Mouse (Mus musculus) neural tube, embryonic 12.5 days (tissue): ENCODE measurements around the gene Rab20. TPM values are rescaled to one million over a fixed set of nuclear protein-coding genes. Genes with fewer than 3 reads are reported as not detected.

Source experiments
- ATAC-seq: fragments of 200-750 bp; cut with Nextera tagmentation; 2 replicates; pipeline ENCODE4 v1.8.0; 2017; ENCODE audit warnings: low read depth, mild to moderate bottlenecking, moderate TSS enrichment, moderate library complexity; ENCODE audit not compliant: low FRiP score
- H3K27ac ChIP-seq: fragments of 300-500 bp; sonication (generic); 2 replicates; pipeline ENCODE4 v1.5.1; 2016
- H3K27me3 ChIP-seq: fragments of 300-500 bp; sonication (generic); replicated peaks from 2 replicates; pipeline ENCODE4 v1.6.1; 2016; ENCODE audit warnings: mild to moderate bottlenecking
- H3K36me3 ChIP-seq: fragments of 300-500 bp; sonication (generic); 2 replicates; pipeline ENCODE4 v1.6.1; 2016; ENCODE audit warnings: mild to moderate bottlenecking
- H3K4me1 ChIP-seq: fragments of 300-500 bp; sonication (generic); 2 replicates; pipeline ENCODE4 v1.6.1; 2016
- H3K4me2 ChIP-seq: fragments of 300-500 bp; sonication (generic); replicated peaks from 2 replicates; pipeline ENCODE4 v1.6.1; 2016; ENCODE audit warnings: mild to moderate bottlenecking
- H3K4me3 ChIP-seq: fragments of 300-500 bp; sonication (generic); 2 replicates; pipeline ENCODE4 v1.5.1; 2016
- H3K9ac ChIP-seq: fragments of 300-500 bp; sonication (generic); 2 replicates; pipeline ENCODE4 v1.6.1; 2016; ENCODE audit warnings: mild to moderate bottlenecking
- H3K9me3 ChIP-seq: fragments of 300-500 bp; sonication (generic); 2 replicates; pipeline ENCODE4 v1.6.1; 2016; ENCODE audit warnings: mild to moderate bottlenecking
- WGBS: fragments of 180-500 bp; shearing (Covaris S2); methylation state at CpG from one replicate; pipeline ENCODE4 v1.1.7; 2016; 5-methylcytosine and 5-hydroxymethylcytosine counted together
- polyA plus RNA-seq: library from polyadenylated mRNA; unstranded; fragments of >200 nt; fragmentation: Nextera tagmentation; extraction: Ambion mirVana; gene quantifications from 2 replicates; pipeline ENCODE4 v1.2.1, GENCODE M21; 2016

The Rab20 gene
- 0.85 and 1.2 TPM in 2 replicates for polyA plus RNA-seq

DNA sequence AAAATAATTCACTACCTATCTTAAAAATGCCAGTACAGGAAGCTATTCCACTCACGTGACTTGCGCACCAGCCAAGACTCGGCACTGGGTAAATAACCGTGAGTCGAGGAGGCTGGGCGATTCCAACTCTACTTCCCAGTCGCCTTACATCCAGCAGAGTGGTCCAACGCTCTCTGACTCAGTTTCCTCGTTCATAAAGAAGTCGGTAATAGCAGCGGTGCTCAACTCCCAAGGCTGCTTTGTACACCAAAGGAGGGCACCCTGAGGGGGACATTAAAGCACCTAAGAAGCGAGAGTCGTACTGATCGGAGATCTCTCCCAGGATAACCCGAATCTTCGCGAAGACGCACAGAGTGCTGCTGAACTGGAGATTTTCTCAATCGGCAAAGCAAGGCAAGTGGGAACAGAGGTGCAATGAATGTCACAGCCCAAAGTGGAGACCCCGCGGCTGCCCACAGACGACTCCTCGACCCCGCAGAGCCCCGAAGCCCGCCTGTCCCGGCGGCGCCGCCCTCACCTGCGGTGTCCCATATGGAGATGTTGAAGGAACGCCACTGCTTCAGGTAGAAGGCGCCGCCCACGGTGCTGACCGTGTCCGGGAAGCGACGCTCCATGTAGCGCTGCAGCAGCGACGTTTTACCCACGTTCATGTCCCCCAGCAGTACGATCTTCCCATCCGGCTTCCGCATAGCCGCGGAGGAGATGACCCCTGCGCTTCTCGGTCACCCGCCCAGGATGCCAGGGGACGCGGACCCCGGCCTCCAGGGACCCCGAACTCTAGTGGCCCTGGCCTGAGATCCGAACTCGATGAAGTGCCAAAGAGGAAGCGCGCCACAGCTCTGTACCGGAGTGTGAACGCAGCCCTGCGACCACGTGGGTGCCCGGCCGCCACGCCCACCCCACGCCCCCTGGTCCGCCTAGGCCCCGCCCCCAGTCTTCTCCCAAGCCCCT lies at the start of gene Rab20:
Gene Rab20 (minus strand): TSS at position 900 of the 951 bp plus-strand sequence.
- WGBS = under 1% methylated on average over 69 of the region's 69 CpGs
- Histone ChIP-seq H3K27me3 (peaks cover 73% of the 10 kb centered on the region), H3K4me2 (peak within 1 kb of the TSS; percentile 94), H3K9ac (peak within 1 kb of the TSS; percentile 48), H3K4me1 (peaks cover 21% of the 10 kb centered on the region), H3K9me3 (no peaks in the 10 kb centered on the region), H3K36me3 (no peaks in the 10 kb centered on the region), H3K27ac (no peak within 1 kb of the TSS), H3K4me3 (peak within 1 kb of the TSS; percentile 44)
- peak; percentile 84 for ATAC-seq

DNA sequence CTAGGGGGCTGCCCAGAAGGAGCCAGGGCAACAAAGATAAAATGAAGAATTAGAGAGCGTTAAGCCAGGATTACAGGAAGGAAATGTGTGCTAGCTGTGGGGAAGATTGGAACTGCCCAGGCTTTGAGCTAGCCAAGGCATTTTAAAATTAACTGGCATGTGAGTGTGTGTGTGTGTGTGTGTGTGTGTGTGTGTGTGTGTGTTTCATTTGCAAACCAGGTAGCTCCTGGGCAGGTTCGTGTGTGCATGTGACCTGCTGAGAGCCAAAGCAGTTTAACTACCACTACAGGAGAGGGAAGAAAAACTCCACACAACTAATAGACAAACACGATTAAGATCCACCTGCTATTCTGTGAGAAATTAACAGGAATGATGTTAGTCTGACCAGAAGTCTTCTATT lies 44.8 kb upstream of the Rab20 start:
- H3K27me3 ChIP-seq = no peaks in the 10 kb centered on the region
- no peaks in the 10 kb centered on the region for H3K4me1 ChIP-seq
- H3K27ac ChIP-seq = no peak overlapping the region
- no peaks in the 10 kb centered on the region for H3K9me3 ChIP-seq
- no peak overlapping the region for H3K4me2 ChIP-seq
- no peak for ATAC-seq
- 91% methylated on average over 3 of the region's 3 CpGs for WGBS
- H3K4me3 ChIP-seq = no peak overlapping the region
- no peak overlapping the region for H3K9ac ChIP-seq
- H3K36me3 ChIP-seq = peaks cover 32% of the 10 kb centered on the region

DNA sequence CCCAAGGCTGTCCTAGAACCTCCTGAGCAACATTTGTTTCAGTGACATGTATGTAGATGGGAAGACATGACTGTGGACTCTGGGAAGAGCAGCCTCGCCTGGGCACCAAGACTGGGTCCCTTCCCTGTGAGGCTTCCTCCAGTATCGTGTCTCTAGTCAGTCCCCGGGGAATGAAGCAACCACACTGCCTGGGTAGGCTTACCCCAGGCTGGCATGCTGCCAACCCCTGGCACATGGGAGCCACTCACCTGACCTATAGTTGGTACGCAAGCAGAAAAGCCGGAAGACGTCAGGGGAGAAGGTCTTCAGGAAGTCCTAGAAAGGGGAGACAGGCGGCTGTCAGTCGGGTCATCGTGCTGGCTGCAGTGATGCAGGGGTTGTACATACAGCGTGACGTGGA lies 40.2 kb upstream of the Rab20 start:
- no peak for ATAC-seq
- Histone ChIP-seq H3K27ac (no peak overlapping the region), H3K4me2 (no peak overlapping the region), H3K36me3 (peaks cover 69% of the 10 kb centered on the region), H3K9me3 (no peaks in the 10 kb centered on the region), H3K27me3 (no peaks in the 10 kb centered on the region), H3K9ac (no peak overlapping the region), H3K4me1 (no peaks in the 10 kb centered on the region), H3K4me3 (no peak overlapping the region)
- WGBS = 90% methylated on average over 11 of the region's 11 CpGs

DNA sequence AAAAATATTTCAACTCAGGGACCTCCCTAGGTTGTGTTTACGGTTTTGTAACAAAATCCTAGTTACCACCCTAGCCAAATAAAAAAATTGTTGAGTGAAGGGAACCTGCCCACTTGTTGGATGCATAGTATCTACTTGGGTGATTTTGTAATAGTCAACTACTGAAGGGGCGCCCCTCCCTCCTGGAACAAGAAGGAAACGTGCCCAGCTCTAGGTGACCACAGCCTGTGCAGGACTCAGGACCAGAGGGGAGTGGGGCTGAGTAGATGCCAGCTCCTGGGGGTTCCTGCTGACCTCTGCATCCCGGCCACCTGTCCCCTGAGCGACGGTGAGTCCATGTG lies 39.5 kb upstream of the Rab20 start:
- no peak overlapping the region for H3K4me2 ChIP-seq

DNA sequence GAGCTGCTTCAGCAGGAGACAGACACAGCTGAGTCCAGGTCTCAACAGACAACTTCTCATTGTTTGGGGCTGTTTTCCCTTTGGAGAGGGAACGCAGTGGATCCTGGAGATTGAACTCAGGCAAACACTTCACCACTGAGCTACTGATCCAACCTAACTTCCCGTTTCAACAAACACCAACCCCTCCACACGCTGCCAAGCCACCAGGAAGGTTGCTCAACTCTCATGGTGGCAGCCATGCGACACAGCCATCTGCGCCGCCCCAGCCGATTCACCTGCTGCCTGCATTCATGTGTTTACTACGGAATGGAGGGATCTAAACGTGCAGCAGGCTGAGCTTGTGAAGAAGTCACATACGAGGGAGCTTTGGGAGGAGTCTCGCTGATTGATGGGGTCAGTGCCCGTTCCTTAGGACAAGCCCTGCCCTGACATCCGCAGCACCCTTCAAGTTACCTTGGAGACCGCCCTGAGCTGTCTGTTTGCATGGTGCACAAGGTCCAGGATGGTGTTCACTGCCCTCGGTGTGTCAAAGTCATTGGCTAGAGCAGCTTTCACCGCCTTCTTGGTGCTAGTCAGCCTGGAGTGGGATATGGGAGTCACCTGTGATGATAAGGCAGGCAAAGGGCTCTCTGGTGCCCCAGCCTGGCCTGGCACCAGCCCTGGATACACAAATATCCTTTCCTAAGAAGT lies 39.0 kb upstream of the Rab20 start:
- WGBS = 90% methylated on average over 16 of the region's 16 CpGs
- H3K4me3 ChIP-seq = no peak overlapping the region

More for the DNA sequence above, 39.5 kb upstream of the Rab20 start:
- no peak overlapping the region for H3K9ac ChIP-seq
- H3K36me3 ChIP-seq = peaks cover 76% of the 10 kb centered on the region
- H3K27ac ChIP-seq = no peak overlapping the region
- no peaks in the 10 kb centered on the region for H3K4me1 ChIP-seq
- H3K27me3 ChIP-seq = no peaks in the 10 kb centered on the region
- H3K4me3 ChIP-seq = no peak overlapping the region
- WGBS = 94% methylated on average over 6 of the region's 6 CpGs
- no peaks in the 10 kb centered on the region for H3K9me3 ChIP-seq
- no peak for ATAC-seq

DNA sequence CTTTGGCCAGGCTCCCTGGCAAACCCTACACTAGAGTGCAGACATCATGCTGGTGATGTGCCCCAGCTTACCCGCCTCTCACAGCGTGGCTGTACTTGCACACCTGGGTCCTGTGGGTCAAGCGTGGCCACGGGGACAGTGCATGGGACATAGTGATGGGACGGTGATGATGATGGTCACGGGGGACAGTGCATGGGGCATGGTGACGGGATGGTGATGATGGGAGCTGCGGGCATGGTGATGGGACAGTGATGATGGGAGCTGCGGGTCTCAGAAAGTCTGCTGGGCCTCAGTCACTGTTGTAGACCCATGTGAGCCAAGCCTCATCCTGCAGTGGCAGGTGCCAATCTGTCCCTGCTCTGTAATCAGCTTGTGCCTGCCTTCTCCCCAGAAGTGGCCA lies 37.8 kb upstream of the Rab20 start:
- no peak overlapping the region for H3K27ac ChIP-seq
- no peaks in the 10 kb centered on the region for H3K27me3 ChIP-seq
- 95% methylated on average over 9 of the region's 9 CpGs for WGBS
- H3K36me3 ChIP-seq = peaks cover 86% of the 10 kb centered on the region
- no peak overlapping the region for H3K9ac ChIP-seq
- no peak for ATAC-seq
- no peak overlapping the region for H3K4me2 ChIP-seq
- H3K4me1 ChIP-seq = no peaks in the 10 kb centered on the region
- no peak overlapping the region for H3K4me3 ChIP-seq
- no peaks in the 10 kb centered on the region for H3K9me3 ChIP-seq

More for the DNA sequence above, 39.0 kb upstream of the Rab20 start:
- Histone ChIP-seq H3K4me1 (no peaks in the 10 kb centered on the region), H3K9ac (no peak overlapping the region), H3K4me2 (no peak overlapping the region), H3K36me3 (peaks cover 81% of the 10 kb centered on the region), H3K27me3 (no peaks in the 10 kb centered on the region), H3K27ac (no peak overlapping the region), H3K9me3 (no peaks in the 10 kb centered on the region)
- no peak for ATAC-seq

DNA sequence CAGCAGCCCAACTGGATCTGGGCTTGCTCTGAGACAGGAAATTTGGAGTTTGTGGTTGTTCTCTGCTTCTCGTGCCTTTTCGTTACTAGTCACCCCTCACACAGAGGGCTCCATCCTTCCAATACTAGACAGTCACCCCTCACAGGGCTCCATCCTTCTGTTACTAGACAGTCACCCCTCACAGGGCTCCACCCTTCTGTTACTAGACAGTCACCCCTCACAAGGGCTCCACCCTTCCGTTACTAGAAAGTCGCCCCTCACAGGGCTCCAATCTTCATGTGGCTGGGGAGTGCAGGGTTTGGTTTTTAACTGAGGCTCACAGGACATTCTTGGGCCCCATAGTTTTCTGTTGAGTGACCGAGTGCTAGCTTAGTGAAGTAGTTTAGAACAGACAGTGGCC lies 34.7 kb upstream of the Rab20 start:
- no peak for ATAC-seq
- Histone ChIP-seq H3K9ac (no peak overlapping the region), H3K4me2 (no peak overlapping the region), H3K4me1 (no peaks in the 10 kb centered on the region), H3K27ac (no peak overlapping the region), H3K4me3 (no peak overlapping the region), H3K36me3 (peaks cover 98% of the 10 kb centered on the region), H3K27me3 (no peaks in the 10 kb centered on the region), H3K9me3 (no peaks in the 10 kb centered on the region)
- WGBS = 88% methylated on average over 5 of the region's 5 CpGs

DNA sequence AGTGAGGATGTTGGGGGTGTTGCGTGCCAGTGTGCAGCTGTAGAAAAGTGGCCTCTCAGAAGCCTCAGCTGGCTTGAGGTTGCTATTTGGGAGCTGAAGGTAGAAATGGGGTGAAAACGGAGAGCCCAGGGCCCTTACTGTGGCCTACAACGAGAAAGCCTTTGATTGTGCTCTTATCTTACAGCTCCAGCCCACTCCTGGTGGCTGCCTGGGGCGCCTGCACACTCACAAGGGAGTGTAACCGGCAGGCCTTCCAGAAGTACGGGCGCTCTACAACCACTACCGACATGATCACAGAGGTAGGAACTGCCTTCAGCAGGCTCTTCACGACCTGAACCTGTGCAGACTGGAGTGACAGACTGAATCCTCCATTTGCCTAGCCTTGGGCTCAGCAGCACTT lies 34.2 kb upstream of the Rab20 start:
- WGBS = 91% methylated on average over 9 of the region's 9 CpGs
- H3K36me3 ChIP-seq = peaks cover 97% of the 10 kb centered on the region
- no peaks in the 10 kb centered on the region for H3K4me1 ChIP-seq
- no peak for ATAC-seq
- no peaks in the 10 kb centered on the region for H3K9me3 ChIP-seq
- H3K4me2 ChIP-seq = no peak overlapping the region
- no peaks in the 10 kb centered on the region for H3K27me3 ChIP-seq
- H3K4me3 ChIP-seq = no peak overlapping the region
- H3K9ac ChIP-seq = no peak overlapping the region
- no peak overlapping the region for H3K27ac ChIP-seq

DNA sequence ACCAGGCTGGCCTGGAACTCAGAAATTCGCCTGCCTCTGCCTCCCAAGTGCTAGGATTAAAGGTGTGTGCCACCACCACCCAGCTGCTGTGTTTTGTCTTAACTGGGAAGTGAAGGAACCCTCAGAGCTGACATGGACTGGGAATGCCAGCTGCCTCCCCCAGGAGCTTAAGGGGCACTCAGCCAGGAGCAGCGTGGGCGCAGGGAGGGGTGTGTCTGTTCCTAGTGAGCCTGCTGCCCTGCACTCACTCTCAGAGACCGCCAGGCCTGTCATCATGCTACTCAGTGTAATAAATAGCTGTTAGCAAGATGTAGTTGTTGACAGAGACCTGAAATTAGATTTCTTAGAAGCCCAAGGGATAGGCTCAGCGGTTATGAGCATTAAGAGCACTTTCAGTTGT lies 32.5 kb upstream of the Rab20 start:
- no peak for ATAC-seq
- Histone ChIP-seq H3K27ac (no peak overlapping the region), H3K4me1 (no peaks in the 10 kb centered on the region), H3K36me3 (peaks cover 97% of the 10 kb centered on the region), H3K9me3 (no peaks in the 10 kb centered on the region), H3K27me3 (no peaks in the 10 kb centered on the region), H3K4me2 (no peak overlapping the region), H3K9ac (no peak overlapping the region), H3K4me3 (no peak overlapping the region)
- WGBS = 93% methylated on average over 5 of the region's 5 CpGs

DNA sequence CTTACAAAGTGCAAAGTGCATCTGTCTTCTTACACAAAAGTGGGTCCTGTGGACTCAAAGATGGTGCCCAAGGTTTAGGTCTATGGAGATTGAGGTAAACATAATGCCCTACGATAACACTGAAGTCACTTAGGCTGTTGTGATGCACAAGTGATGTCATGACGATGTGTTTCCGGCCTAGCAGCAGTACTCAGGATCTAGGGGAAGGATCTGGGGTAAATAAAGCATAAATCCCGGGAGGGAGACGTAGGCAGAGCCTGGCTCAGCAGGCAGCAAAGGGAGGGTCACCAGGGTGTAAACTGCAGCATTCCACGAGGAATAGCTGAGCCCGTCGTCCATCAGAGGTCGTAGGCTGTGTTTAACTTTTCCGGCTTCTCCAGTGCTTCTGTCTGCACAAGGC lies 30.4 kb upstream of the Rab20 start:
- H3K36me3 ChIP-seq = peaks cover 97% of the 10 kb centered on the region

DNA sequence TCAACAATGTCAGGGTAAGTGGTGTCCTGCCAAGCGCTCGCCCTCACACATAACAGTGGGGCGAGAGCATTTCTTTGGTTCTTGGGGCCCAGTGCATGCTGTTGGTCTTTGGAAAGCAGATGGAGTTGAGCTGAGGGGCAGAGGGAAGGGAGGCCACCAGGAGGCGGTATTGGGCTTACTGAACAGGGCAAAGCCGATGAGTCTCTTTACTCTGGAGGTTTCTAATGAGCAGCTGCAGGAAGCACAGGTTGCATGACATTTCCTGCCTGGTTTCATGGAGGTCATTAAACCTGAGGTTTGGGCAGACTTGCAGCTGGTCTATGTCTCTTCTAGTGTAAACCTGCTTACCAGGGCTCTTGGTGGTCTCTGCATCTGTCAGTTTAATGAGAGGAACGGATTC lies 28.3 kb upstream of the Rab20 start:
- Histone ChIP-seq H3K4me2 (no peak overlapping the region), H3K36me3 (peaks cover 93% of the 10 kb centered on the region), H3K9ac (no peak overlapping the region), H3K4me1 (no peaks in the 10 kb centered on the region), H3K4me3 (no peak overlapping the region), H3K27me3 (no peaks in the 10 kb centered on the region), H3K27ac (no peak overlapping the region), H3K9me3 (no peaks in the 10 kb centered on the region)
- ATAC-seq = no peak
- WGBS = 75% methylated on average over 6 of the region's 6 CpGs

More for the DNA sequence above, 30.4 kb upstream of the Rab20 start:
- Histone ChIP-seq H3K27me3 (no peaks in the 10 kb centered on the region), H3K4me1 (no peaks in the 10 kb centered on the region), H3K9me3 (no peaks in the 10 kb centered on the region), H3K4me2 (no peak overlapping the region), H3K9ac (no peak overlapping the region), H3K27ac (no peak overlapping the region), H3K4me3 (no peak overlapping the region)
- no peak for ATAC-seq
- WGBS = 85% methylated on average over 10 of the region's 10 CpGs

DNA sequence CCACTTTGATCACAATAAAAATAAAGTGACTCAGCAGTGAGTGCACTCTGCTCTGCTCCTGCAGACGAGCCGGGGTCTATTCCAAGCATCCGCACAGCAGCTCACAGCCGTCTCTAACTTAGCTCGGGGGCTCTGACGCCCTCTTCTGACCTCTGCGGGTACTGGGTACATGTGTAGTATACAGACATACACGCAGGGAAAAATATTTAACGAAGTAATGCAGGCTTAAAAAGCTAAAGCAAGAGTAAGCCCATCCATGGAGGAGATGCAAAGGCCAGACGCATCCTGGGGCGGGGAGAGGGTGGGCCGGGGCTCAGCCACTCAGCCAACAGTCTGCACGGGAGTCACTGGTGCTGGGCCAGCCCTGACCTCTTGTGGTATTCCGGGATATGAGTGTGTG lies 27.6 kb upstream of the Rab20 start:
- Histone ChIP-seq H3K4me2 (no peak overlapping the region), H3K4me1 (no peaks in the 10 kb centered on the region), H3K9ac (no peak overlapping the region), H3K36me3 (peaks cover 86% of the 10 kb centered on the region), H3K27ac (no peak overlapping the region), H3K4me3 (no peak overlapping the region), H3K27me3 (no peaks in the 10 kb centered on the region), H3K9me3 (no peaks in the 10 kb centered on the region)
- ATAC-seq = no peak
- WGBS = 87% methylated on average over 14 of the region's 14 CpGs
